Mouse (Mus musculus): Measurements from ENCODE around the gene Rnf17.

DNA sequence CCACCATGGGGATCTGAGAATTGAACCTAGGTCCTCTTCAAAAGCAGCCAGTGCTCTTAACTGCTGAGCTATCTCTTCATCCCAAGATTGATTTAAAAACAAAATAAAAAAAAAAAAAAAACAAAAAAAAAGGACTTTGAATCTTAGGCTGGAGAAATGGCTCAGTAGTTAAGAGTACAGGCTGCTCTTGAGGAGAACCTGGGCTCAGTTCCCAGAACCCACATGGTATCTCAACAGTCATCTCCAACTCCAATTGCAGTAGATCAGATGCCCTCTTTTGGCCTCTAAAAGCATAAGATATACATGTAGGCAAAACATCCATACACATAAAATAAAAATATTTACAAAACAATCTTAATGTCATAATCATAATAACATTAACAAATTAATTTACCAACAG, 87.4 kb downstream of the Rnf17 start:
- no peak for TF ChIP-seq ELF1 (IDR thresholded peaks at IDR 0.05; ENCODE audit: low read depth, low read length)
- no peak for TF ChIP-seq MAX (IDR thresholded peaks at IDR 0.05; ENCODE audit: low read length)
- no peak for TF ChIP-seq POLR2A (IDR thresholded peaks at IDR 0.05; ENCODE audit: control insufficient read depth in 1 of 2, insufficient read depth in 1 of 2, low read depth in 1 of 2, low read length in 2 of 2, poor library complexity in 1 of 2)
- TF ChIP-seq TCF12 (IDR thresholded peaks at IDR 0.05; ENCODE audit: low read depth, low read length) = no peak
- no peak for TF ChIP-seq UBTF (IDR thresholded peaks at IDR 0.05; ENCODE audit: borderline replicate concordance, insufficient read depth, low read depth, low read length)
- TF ChIP-seq TAL1 (IDR thresholded peaks at IDR 0.05; ENCODE audit: low read length) = no peak
- no peak for TF ChIP-seq RAD21 (IDR thresholded peaks at IDR 0.05; ENCODE audit: low read depth, low read length)
